ENCODE assay signal across 13 mouse cellular contexts in genomic region chr17:51971444-51971843, GRCm38 (mm10).
DNase-seq lines count a peak whose midpoint lies in the region; TF ChIP-seq lines count a peak whose summit lies in the region.
"Had no signal": no experiment of that assay in that cellular context is flagged by ENCODE, and none has a peak within 500 bp of the region (broad histone marks: within the 10 kb centered on the region; RNA-seq: fewer than 3 reads in every experiment).

No protein-coding gene starts in this region.

- H3K4me3 ChIP-seq in kidney, adult 2 months (ENCODE audit: insufficient read depth, low read depth, low read length), result no peak overlapping the region
- H3K4me3 ChIP-seq in E14TG2a.4 (replicated peaks; ENCODE audit: low read length), result no peak overlapping the region
- H3K4me3 ChIP-seq: heart, embryonic 13.5 days had no signal

- no peaks in the 10 kb centered on the region for H3K27me3 ChIP-seq in kidney, adult 2 months (replicated peaks; ENCODE audit: control insufficient read depth, insufficient read depth, low read length)
- H3K27me3 ChIP-seq in E14TG2a.4 (ENCODE audit: insufficient read depth, low read length), result no peaks in the 10 kb centered on the region
- H3K27me3 ChIP-seq: heart, embryonic 13.5 days had no signal

- peaks cover 7% of the 10 kb centered on the region for H3K9me3 ChIP-seq in E14TG2a.4 (ENCODE audit: low read length)

- H3K36me3 ChIP-seq in kidney, adult 2 months (ENCODE audit: control insufficient read depth, insufficient read depth, low read length), result no peaks in the 10 kb centered on the region
- H3K36me3 ChIP-seq in E14TG2a.4 (ENCODE audit: insufficient read depth, low read length), result no peaks in the 10 kb centered on the region
- H3K36me3 ChIP-seq: heart, embryonic 13.5 days had no signal

- H3K4me1 ChIP-seq in kidney, adult 2 months (ENCODE audit: control insufficient read depth, insufficient read depth, low read length), result no peaks in the 10 kb centered on the region
- no peaks in the 10 kb centered on the region for H3K4me1 ChIP-seq in E14TG2a.4 (replicated peaks; ENCODE audit: low read depth, low read length)
- H3K4me1 ChIP-seq: heart, embryonic 13.5 days had no signal

- no peak for TF ChIP-seq POLR2A in kidney, adult 2 months (IDR thresholded peaks at IDR 0.05; ENCODE audit: low read depth, low read length)

- H3K27ac ChIP-seq in kidney, adult 2 months (ENCODE audit: insufficient read depth, low read depth, low read length), result no peak overlapping the region
- H3K27ac ChIP-seq: heart, embryonic 13.5 days had no signal

- WGBS in kidney, adult 2 months, result 37% methylated on average over 3 of the region's 3 CpGs

- no peak for DNase-seq in kidney, adult 2 months
- DNase-seq in kidney, adult 18-20 months, result no peak
- DNase-seq in 3T3-L1 (ENCODE audit: low read depth, low spot score), result peak; percentile 6
- DNase-seq in induced T-regulatory cell, adult 2 months (ENCODE audit: low read depth), result peak; percentile 55
- DNase-seq in urinary bladder, postnatal 4 days (ENCODE audit: low spot score in 2 of 2), result no peak
- DNase-seq in layer of hippocampus, postnatal 10 days (ENCODE audit: low spot score in 2 of 2), result no peak
- no peak for DNase-seq in testis, postnatal 14 days (ENCODE audit: low spot score)
- DNase-seq: kidney, adult 11 months; layer of hippocampus, postnatal 36 days; right cerebral cortex, postnatal 4 days; thymus, adult 2 months had no signal

- 0 out of 2 replicates have a peak, but pooled peaks have one; percentile 17 for TF ChIP-seq CTCF in kidney, adult 2 months (conservative IDR thresholded peaks at IDR 0.05; ENCODE audit: insufficient read depth, insufficient read length, low read depth, low read length)
- peak; percentile 58 for TF ChIP-seq CTCF in E14TG2a.4 (conservative IDR thresholded peaks at IDR 0.05; ENCODE audit: low read length)

Comparison
In these comparisons a context has a peak if more than half of its experiments do, and no peak if none do; other contexts are left out.
1. DNase-seq: peak in 3T3-L1 (single experiment) and induced T-regulatory cell, adult 2 months (single experiment); none in kidney, adult 2 months (single experiment), kidney, adult 18-20 months (single experiment), urinary bladder, postnatal 4 days (0 of 2), layer of hippocampus, postnatal 10 days (0 of 2) and testis, postnatal 14 days (single experiment).